Mouse (Mus musculus) cerebellum, postnatal 25 days (tissue): ENCODE data around the gene Ercc6.

Experiments
- DNase-seq, 2 experiments: peaks; one replicate each; pipeline ENCODE4 v3.0.0; 2021; ENCODE audit warnings: mixed read lengths in 2 of 2

Ercc6 gene

DNA sequence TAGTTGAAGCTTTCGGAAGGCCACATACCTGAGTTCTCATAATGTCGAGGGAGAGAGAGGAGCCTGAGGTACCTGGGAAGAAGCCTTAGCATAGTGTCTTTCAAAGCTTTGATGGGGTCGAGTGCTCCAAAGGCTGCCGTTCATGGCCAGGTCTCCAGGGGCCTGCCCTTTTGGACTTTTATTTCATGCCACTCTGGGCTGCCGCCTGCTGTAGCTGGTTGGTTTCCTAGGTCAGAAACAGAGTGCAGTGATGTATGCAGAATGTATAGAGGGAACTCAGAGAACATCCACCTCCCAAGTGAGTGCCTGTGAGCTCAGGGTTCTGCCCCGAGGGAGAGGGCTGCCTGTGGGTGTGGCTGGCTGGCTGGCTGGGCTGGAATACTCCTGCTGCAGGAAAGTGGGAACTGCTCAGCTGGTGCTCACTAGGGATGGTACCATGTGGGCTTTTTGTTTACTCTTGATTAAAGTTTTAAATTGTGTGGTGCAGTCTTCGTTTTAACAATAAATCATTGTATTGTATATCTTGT is 7.1 kb downstream of the Ercc6 start:
- no peak for DNase-seq

DNA sequence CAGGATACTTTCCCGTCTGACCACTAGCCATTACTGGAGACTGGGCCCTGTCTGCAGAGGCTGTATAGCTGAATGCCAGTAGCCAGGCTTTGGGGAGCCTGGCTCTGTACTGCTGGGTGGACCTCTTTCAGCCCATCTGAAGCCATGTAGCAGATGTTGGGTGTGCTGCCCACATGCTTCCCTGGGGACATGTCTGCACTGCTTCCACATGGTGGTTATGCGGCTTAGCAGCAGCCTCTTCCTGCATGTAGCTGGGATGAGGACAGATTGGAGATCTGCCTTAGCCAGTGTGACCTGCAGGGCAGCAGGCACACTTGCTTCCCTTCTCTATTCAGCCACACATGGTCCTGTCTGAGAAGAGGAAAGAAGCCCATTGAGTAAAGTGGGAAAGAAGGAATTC is 9.0 kb downstream of the Ercc6 start:
- no peak for DNase-seq

DNA sequence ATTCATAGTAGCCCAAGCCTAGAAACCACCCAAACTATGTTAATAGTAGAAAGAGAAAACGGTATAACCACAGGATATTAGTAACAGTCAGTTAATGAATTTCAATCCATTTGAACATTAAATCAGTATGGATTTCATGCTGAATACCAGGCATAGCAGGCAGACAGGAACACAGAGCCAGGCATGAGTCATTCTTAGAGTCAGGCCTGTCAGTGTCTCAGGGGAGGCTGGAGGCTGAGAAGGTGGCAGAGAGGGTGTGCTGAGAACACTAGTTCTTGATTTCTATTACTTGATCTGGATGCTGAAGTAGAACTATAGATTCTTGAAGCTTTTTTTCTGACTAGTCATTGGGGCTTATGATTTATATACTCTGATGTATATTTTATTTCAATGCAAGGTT is 10.8 kb downstream of the Ercc6 start:
- no peak for DNase-seq

GRCm38 (mm10) chr14:32525996-32526705 is 12.8 kb downstream of the Ercc6 start:
- peak in 1 of 2 experiments; percentile 49 for DNase-seq

DNA sequence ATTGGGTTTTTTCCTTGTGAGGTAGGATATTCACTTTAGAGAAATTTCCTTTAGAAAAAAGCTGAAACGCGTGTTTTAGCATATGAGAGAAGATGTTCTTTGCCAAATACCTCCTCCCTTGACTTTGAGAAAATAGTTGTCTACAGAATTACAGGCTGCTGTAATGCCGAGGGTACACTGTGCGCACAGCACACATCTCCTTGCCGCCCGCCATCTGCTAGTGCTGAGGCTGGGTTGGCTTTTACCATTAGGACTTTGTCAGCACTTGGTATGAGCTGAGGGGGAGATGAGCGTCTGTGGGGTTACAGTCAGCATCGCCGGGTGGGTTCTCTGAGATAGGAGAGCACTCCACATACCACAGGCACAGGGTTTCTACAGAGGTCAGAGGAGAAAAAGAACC is 13.9 kb downstream of the Ercc6 start:
- DNase-seq = no peak

DNA sequence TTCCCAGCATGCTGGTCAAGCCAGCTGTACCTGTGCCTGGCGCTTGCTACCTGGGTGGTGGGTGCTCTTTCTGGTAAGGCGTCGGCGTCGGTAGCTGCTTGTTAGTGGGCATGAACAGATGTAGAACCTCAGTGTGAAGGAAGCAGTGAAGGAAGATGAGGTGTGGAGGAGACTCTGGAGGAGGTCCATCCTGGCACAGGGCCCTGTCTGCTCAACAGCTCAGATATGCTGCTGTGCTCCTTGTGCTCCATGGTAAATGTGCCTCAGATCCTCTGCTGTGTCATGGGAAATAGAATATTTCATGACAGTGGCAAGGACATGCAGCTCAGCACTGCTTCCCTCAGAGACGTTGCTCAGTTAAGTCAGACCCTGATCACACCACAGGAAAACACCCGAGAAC is 15.7 kb downstream of the Ercc6 start:
- DNase-seq = peak; percentile 32 to 61

DNA sequence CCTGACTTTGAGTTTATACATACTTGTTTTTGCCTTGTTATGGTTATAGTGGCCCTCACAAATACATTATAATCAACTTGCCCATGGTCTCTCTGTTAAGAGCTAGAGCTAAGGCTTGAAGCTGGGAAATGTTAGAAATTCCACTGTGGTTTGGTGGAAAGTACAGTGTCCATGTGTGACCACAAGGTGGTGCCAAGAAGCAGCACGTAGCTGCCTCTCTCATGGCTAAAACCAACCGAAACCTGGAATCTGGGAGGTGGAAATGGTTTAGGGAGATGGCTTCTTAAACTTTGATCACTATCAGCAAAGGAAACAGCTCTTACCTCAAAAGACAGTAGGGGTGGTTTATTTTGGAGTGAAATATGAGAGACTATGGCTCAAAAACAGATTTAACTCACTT is 17.6 kb downstream of the Ercc6 start:
- peak; percentile 43 to 76 for DNase-seq

DNA sequence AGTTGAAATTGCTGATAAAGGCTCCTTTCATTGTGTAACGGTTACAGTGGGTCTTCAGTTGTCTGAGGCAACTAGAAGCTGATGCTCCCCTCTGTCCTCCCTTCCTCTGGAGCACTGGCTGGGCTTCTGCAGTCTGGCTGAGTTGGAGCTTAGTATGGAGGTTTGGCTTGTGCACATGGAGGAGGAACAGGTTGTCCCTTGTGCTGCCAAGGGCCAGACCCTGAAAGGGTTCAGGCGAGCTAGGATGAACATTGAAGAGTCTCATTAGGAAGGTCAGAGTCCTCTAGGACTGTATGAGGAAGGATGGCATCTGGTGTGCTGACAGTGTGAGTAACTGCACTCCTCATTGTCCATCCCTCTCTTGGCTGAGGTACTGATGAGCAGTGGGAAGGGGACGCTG is 18.1 kb downstream of the Ercc6 start:
- no peak for DNase-seq

DNA sequence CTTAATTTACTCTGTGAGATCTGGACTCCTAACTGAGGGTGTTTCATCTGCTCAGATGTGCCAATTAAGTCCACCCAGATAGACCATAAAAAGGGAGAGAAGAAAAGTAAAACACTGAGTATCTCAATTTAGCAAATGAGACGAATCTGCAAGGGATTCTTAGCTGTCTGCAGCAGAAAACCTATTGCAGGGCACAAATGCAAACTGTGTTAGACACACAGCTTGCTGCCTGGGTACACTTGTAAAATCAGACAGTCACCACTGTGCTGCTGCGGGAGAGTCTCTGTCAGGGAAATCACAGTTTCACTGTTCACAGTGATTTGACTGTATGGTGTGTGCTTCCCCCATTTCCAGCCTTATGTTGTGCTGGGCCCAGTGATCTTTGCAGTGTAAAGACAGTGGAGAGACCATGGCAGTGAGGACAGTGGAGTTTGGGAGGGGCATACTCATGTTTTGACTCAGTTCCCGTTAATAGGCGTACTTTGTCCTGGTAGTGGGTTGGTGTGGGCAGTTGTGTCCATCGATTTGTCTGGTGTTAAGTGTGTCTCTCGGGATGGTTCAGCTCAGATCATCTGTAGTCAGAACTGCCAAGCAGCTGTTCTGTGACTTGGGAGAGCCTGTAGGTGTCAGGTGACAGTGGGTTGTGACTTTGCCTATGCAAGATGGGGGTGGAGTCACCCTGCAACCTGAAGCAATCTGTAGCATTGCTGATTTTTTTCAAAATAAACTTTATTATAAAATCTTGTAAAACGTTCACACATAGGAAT is 19.2 kb downstream of the Ercc6 start:
- no peak for DNase-seq

GRCm38 (mm10) chr14:32533148-32533520 is 19.8 kb downstream of the Ercc6 start:
- DNase-seq = no peak

DNA sequence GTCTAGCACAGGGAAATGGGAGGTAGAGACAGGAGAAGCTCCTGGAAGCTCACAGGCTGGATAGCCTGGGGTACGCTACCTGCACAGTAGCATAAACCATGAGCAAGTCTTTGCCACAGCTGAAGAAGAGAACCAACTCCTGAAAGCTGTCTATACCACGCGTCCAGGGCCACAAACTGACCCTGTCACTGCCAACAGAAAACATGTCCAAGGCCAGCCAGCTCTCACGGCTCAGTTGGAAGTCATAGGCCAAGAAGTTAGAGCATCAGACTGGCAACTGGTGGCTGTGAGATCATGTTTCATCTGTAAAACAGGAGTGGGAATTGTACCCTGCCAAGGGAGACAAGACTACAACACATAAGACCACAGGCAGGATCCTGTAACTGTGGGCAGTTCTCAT is 20.3 kb downstream of the Ercc6 start:
- no peak for DNase-seq

- DNase-seq = no peak
Observed at GRCm38 (mm10) chr14:32534137-32534536, 20.8 kb downstream of the Ercc6 start.

- no peak for DNase-seq
Observed at GRCm38 (mm10) chr14:32536763-32537162, 23.4 kb downstream of the Ercc6 start.

DNA sequence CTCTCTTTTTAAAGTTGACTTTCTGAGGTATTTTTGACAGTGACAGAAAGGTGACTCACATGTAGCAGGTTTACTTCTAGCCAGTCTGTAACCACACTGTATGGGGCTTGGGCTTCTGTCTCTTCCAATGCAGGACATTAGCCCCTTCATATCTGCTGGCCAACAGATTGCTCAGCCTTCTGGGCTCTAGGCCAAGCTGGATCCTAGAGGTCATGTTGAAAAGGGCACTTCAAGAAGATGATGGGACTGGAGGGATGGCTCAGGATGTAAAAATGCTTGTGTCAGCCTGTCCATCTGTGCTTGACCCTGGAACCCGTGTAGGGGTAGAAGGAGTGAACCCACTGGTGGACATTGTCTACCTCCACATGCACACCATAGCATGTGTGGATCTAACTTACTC is 24.8 kb downstream of the Ercc6 start:
- DNase-seq = no peak

DNA sequence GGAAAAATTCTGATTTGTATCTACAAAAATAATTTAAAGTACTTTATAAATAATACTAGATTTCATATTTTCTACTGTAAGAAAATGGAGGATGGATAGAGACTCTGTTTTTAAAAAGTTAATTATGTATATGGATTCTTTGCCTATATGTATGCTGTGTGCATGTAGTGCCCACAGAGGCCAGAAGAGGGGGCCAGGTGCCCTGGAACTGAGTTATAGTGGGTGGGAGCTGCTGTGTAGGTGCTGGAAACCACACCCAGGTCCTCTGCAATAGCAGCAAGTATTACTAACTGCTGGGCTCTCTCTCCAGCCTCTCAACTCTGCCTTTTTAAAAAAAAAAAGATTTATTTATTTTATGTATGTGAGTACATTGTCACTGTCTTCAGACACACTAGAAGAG is 29.8 kb downstream of the Ercc6 start:
- DNase-seq = no peak

DNA sequence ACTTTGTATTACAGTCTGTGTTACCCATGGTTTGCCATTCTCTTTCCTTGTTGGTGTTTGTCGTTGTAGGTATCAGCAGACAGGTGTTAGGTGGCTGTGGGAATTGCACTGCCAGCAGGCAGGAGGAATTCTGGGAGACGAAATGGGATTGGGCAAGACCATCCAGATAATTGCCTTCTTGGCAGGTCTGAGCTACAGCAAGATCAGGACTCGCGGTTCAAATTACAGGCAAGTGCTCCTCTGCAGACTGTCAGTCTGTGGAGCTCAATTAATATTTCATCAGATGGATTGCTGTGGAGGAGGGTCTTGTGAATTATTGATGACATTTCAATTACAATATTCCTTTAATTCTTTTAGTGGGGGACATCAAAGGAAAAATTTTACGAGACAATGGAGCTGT is 33.4 kb downstream of the Ercc6 start:
- DNase-seq = no peak

GRCm38 (mm10) chr14:32551854-32552253 is 38.5 kb downstream of the Ercc6 start:
- no peak for DNase-seq

DNA sequence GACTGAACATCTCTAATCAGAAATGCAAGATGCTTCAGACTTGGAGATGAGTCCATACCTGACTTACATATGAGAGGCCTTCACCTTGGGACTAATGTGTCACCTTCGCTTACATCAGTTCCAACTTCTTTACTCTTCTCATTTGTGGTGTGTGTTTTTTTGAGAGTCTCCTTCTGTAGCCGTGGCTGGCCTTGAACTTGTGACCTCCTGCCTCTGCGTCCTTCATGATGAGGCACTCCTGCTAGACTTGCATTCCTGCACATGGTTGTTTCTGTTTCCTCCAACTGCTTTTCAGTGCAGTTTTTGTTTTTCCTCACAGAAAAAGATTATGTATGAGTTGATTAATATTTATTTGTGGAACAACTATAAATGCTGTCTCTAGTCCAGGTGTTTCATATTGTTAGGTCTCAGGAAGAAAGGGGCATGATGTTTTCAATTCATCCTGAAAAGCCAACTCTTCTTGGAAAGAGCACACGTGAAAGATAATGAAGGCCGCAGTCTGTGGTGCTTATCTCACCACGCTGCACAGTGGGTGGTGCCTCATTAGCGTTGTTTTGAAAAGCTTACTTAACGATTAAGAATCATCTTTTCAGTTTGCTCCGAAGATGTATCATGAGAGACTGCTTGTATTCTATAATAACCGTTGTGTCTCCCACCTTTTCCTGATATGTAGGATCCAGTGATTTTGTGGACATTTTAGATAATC is 40.0 kb downstream of the Ercc6 start:
- DNase-seq = no peak

GRCm38 (mm10) chr14:32554860-32555526 is 41.7 kb downstream of the Ercc6 start:
- DNase-seq = no peak

- no peak for DNase-seq
Observed at GRCm38 (mm10) chr14:32561428-32561827, 48.1 kb downstream of the Ercc6 start.

DNA sequence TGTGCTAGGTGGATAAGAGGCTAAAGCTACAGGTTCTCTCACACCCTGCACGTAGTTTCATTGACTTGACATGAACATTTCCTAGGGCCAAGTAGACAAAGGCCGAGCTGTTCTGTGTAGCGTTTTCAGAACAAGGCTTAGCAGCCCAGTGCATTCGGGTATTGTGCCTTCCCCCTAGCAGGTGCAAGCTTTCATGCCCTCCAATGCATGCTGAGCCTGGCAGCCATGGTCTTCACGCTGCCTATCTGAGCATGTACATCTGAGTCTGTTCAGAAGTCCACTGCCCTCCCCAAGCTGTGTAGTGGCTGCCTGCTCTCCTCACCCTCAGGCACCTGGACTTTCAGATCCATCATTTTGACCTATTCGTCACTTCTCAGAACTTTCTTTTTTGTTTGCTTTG is 50.3 kb downstream of the Ercc6 start:
- DNase-seq = no peak

- DNase-seq = no peak
Observed at GRCm38 (mm10) chr14:32572519-32572918, 59.2 kb downstream of the Ercc6 start.

DNA sequence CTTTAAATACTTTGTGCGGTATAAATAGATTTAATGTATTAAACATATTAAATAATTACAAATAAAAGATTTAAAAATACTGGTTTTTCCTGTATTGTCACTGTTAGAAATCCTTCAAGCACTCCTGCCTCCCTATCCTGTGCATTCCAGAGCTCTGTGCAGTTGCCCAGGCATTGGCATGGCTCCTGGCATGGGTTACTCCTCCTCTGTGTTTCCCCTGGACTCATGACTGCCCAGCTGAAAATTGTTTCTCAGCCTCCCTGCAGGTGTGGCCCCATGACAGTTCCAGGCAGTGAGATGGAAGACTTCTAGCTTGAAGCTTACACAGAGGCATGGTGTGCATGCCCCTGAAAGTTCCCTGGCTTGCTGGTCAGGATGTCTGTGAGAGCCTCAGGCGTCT is 65.1 kb downstream of the Ercc6 start:
- DNase-seq = no peak
